In the genomic region with DNA sequence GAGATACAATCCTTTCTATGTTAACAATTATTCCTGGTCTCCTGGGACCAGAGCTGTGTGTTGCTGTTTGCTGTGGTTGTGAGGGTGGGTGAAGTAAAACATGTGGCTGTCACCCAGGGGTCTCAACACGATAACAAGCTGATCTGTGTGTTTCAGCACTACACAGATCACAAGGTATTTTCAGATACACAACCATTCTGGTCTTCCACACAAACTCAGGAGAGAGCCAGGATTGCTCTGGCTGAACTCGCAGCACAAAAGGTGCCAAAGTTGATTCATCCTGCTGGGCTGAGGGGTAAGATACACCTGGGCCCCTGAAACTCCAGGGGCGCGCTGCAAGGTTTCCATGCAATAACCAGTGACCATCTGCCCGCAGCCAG, we compare ENCODE assay signal across 10 mouse cellular contexts. TPM values are rescaled to one million over a fixed set of nuclear protein-coding genes. Genes with fewer than 3 reads are reported as not detected.
DNase-seq lines count a peak whose midpoint lies in the region; ATAC-seq lines count a peak whose summit lies in the region.
"Had no signal": no experiment of that assay in that cellular context is flagged by ENCODE, and none has a peak within 500 bp of the region (broad histone marks: within the 10 kb centered on the region; RNA-seq: fewer than 3 reads in every experiment).

No protein-coding gene starts in this region.

- H3K4me2 ChIP-seq in heart, embryonic 16.5 days (ENCODE audit: low read depth, low read length), result peak overlapping the region; percentile 94
- H3K4me2 ChIP-seq in hindbrain, embryonic 13.5 days, result peak overlapping the region; percentile 87
- H3K4me2 ChIP-seq in midbrain, embryonic 12.5 days (replicated peaks), result peak overlapping the region; percentile 81

- WGBS in heart, embryonic 16.5 days, result 14% methylated on average over 5 of the region's 5 CpGs
- 22% methylated on average over 5 of the region's 5 CpGs for WGBS in embryonic facial prominence, embryonic 10.5 days
- 18% methylated on average over 5 of the region's 5 CpGs for WGBS in hindbrain, embryonic 13.5 days
- WGBS in midbrain, embryonic 12.5 days, result 25% methylated on average over 5 of the region's 5 CpGs

- 0 out of 2 replicates have a peak, but pooled peaks cover 3% of the 10 kb centered on the region for H3K4me1 ChIP-seq in heart, embryonic 16.5 days (ENCODE audit: control insufficient read depth, insufficient read depth, low read length)
- peaks cover 13% of the 10 kb centered on the region for H3K4me1 ChIP-seq in embryonic facial prominence, embryonic 10.5 days
- H3K4me1 ChIP-seq in hindbrain, embryonic 13.5 days (replicated peaks), result peaks cover 18% of the 10 kb centered on the region
- H3K4me1 ChIP-seq in midbrain, embryonic 12.5 days, result peaks cover 18% of the 10 kb centered on the region

- peaks cover 36% of the 10 kb centered on the region for H3K27me3 ChIP-seq in heart, embryonic 16.5 days (ENCODE audit: control insufficient read depth, insufficient read depth, low read length)
- H3K27me3 ChIP-seq in embryonic facial prominence, embryonic 10.5 days (replicated peaks; ENCODE audit: low read depth, poor library complexity, severe bottlenecking), result peaks cover 56% of the 10 kb centered on the region
- H3K27me3 ChIP-seq in hindbrain, embryonic 13.5 days, result peaks cover 19% of the 10 kb centered on the region; the same call in 1 of the 2 replicates
- H3K27me3 ChIP-seq in midbrain, embryonic 12.5 days, result peaks cover 15% of the 10 kb centered on the region

- H3K27ac ChIP-seq in heart, embryonic 16.5 days (ENCODE audit: low read length), result no peak overlapping the region
- peak overlapping the region; percentile 81; the same call in 1 of the 2 replicates for H3K27ac ChIP-seq in embryonic facial prominence, embryonic 10.5 days (replicated peaks)
- H3K27ac ChIP-seq in hindbrain, embryonic 13.5 days, result peak overlapping the region; percentile 75; the same call in 1 of the 2 replicates
- peak overlapping the region; percentile 65; the same call in 1 of the 2 replicates for H3K27ac ChIP-seq in midbrain, embryonic 12.5 days (replicated peaks)
- H3K27ac ChIP-seq: macrophage had no signal

- intact Hi-C loops in heart, postnatal 14 days (cut with DNase I), result no loop called here

- no peak for ATAC-seq in heart, embryonic 16.5 days (replicated peaks; ENCODE audit: extremely low read depth, insufficient read depth, low FRiP score)
- ATAC-seq in hindbrain, embryonic 13.5 days (ENCODE audit: low FRiP score), result peak; percentile 37
- peak; percentile 28; the same call in 1 of the 2 replicates for ATAC-seq in midbrain, embryonic 12.5 days (ENCODE audit: low FRiP score, low read depth)

- H3K36me3 ChIP-seq in heart, embryonic 16.5 days (ENCODE audit: control insufficient read depth, insufficient read depth), result no peaks in the 10 kb centered on the region
- peaks cover 2% of the 10 kb centered on the region for H3K36me3 ChIP-seq in embryonic facial prominence, embryonic 10.5 days (replicated peaks)
- no peaks in the 10 kb centered on the region for H3K36me3 ChIP-seq in hindbrain, embryonic 13.5 days
- peaks cover 35% of the 10 kb centered on the region for H3K36me3 ChIP-seq in midbrain, embryonic 12.5 days

- peak overlapping the region; percentile 57 for H3K4me3 ChIP-seq in heart, embryonic 16.5 days (ENCODE audit: low read length)
- peak overlapping the region; percentile 70 for H3K4me3 ChIP-seq in embryonic facial prominence, embryonic 10.5 days
- H3K4me3 ChIP-seq in hindbrain, embryonic 13.5 days, result peak overlapping the region; percentile 54
- peak overlapping the region; percentile 52 for H3K4me3 ChIP-seq in midbrain, embryonic 12.5 days

- peak overlapping the region; percentile 56; the same call in 1 of the 2 replicates for H3K9ac ChIP-seq in heart, embryonic 16.5 days (ENCODE audit: low read length)
- H3K9ac ChIP-seq in hindbrain, embryonic 13.5 days, result peak overlapping the region; percentile 76
- peak overlapping the region; percentile 67 for H3K9ac ChIP-seq in midbrain, embryonic 12.5 days (replicated peaks)

- no peaks in the 10 kb centered on the region for H3K9me3 ChIP-seq in heart, embryonic 16.5 days (replicated peaks; ENCODE audit: control insufficient read depth, low read length)
- no peaks in the 10 kb centered on the region for H3K9me3 ChIP-seq in embryonic facial prominence, embryonic 10.5 days
- no peaks in the 10 kb centered on the region for H3K9me3 ChIP-seq in hindbrain, embryonic 13.5 days
- no peaks in the 10 kb centered on the region for H3K9me3 ChIP-seq in midbrain, embryonic 12.5 days

- no peak for DNase-seq in heart, postnatal 14 days
- no peak for DNase-seq in embryonic facial prominence, embryonic 10.5 days (ENCODE audit: low spot score)
- no peak for DNase-seq in adrenal gland, adult 18-20 months (ENCODE audit: low spot score in 2 of 2)
- no peak for DNase-seq in urinary bladder, postnatal 10 days (ENCODE audit: low spot score)
- DNase-seq in adrenal gland, postnatal 14 days, result no peak

RNA-seq across cellular contexts. Expression of a gene that starts 54.5 kb away (rescaled TPM):
- polyA plus RNA-seq in heart, embryonic 16.5 days (2015; fragmentation: Nextera tagmentation; extraction: Ambion mirVana), result 0.71 and 0.74 TPM in 2 replicates
- 1 to 10 TPM; 4.1 to 4.2 TPM for total RNA-seq in heart, postnatal 14 days (2021)
- 1.8 and 3.3 TPM in 2 replicates for polyA plus RNA-seq in embryonic facial prominence, embryonic 10.5 days (2016; fragmentation: Nextera tagmentation; extraction: Ambion mirVana)
- 3.5 and 3.6 TPM in 2 replicates for polyA plus RNA-seq in hindbrain, embryonic 13.5 days (2015; fragmentation: Nextera tagmentation; extraction: Ambion mirVana)
- 10.8 and 11.1 TPM in 2 replicates for polyA plus RNA-seq in midbrain, embryonic 12.5 days (2016; fragmentation: Nextera tagmentation; extraction: Ambion mirVana)
- 1 to 10 TPM; 4.1 to 7.5 TPM for total RNA-seq in adrenal gland, adult 18-20 months (2021)
- total RNA-seq in adrenal gland, postnatal 14 days (2021), result 3.3 and 4.5 TPM in 2 replicates
- total RNA-seq: hematopoietic stem cell, adult 5-6 weeks had no signal
- polyA plus RNA-seq: macrophage had no signal
